In genomic region chr13:64033921-64034320, GRCm38 (mm10) we compare ENCODE assay signal across 29 mouse cellular contexts. TPM values are rescaled to one million over a fixed set of nuclear protein-coding genes. Genes with fewer than 3 reads are reported as not detected.
A peak's percentile ranks its signal among the peaks of the same experiment; 100 is the strongest.
DNase-seq lines count a peak whose midpoint lies in the region; ATAC-seq and TF ChIP-seq lines count a peak whose summit lies in the region.
"Had no signal": no experiment of that assay in that cellular context is flagged by ENCODE, and none has a peak within 500 bp of the region (broad histone marks: within the 10 kb centered on the region; RNA-seq: fewer than 3 reads in every experiment).

No protein-coding gene starts in this region.

- 54% methylated on average over 6 of the region's 6 CpGs for WGBS in liver, adult 2 months
- 76% methylated on average over 6 of the region's 6 CpGs for WGBS in liver, embryonic 11.5 days
- 55% methylated on average over 6 of the region's 6 CpGs for WGBS in lung, embryonic 15.5 days
- 84% methylated on average over 6 of the region's 6 CpGs for WGBS in lung, adult 2 months
- 69% methylated on average over 6 of the region's 6 CpGs for WGBS in lung, postnatal 0 days

- H3K36me3 ChIP-seq in liver, adult 2 months (ENCODE audit: control insufficient read depth, insufficient read depth, low read length): no peaks in the 10 kb centered on the region
- H3K36me3 ChIP-seq in liver, embryonic 11.5 days (ENCODE audit: control insufficient read depth, insufficient read depth, low read length): no peaks in the 10 kb centered on the region
- no peaks in the 10 kb centered on the region for H3K36me3 ChIP-seq in lung, embryonic 15.5 days
- no peaks in the 10 kb centered on the region for H3K36me3 ChIP-seq in lung, postnatal 0 days (ENCODE audit: insufficient read depth, low read length)
- H3K36me3 ChIP-seq: embryonic facial prominence, embryonic 13.5 days; embryonic facial prominence, embryonic 15.5 days; forebrain, embryonic 10.5 days; forebrain, embryonic 12.5 days; G1E had no signal

- H3K4me3 ChIP-seq in liver, adult 2 months (ENCODE audit: insufficient read depth, low read depth, low read length): no peak overlapping the region
- H3K4me3 ChIP-seq in liver, embryonic 11.5 days (ENCODE audit: low read depth, low read length): no peak overlapping the region
- H3K4me3 ChIP-seq in lung, embryonic 15.5 days: no peak overlapping the region
- H3K4me3 ChIP-seq in lung, adult 2 months (replicated peaks; ENCODE audit: extremely low read depth, low read depth, low read length): no peak overlapping the region
- no peak overlapping the region for H3K4me3 ChIP-seq in lung, postnatal 0 days (ENCODE audit: low read depth, low read length)
- H3K4me3 ChIP-seq: embryonic facial prominence, embryonic 13.5 days; embryonic facial prominence, embryonic 15.5 days; erythroblast, embryonic 14.5 days; forebrain, embryonic 10.5 days; forebrain, embryonic 12.5 days had no signal

- no peaks in the 10 kb centered on the region for H3K9me3 ChIP-seq in liver, embryonic 11.5 days (ENCODE audit: control insufficient read depth, low read length)
- no peaks in the 10 kb centered on the region for H3K9me3 ChIP-seq in lung, embryonic 15.5 days
- no peaks in the 10 kb centered on the region for H3K9me3 ChIP-seq in lung, postnatal 0 days (ENCODE audit: low read length)
- H3K9me3 ChIP-seq: embryonic facial prominence, embryonic 13.5 days; embryonic facial prominence, embryonic 15.5 days; forebrain, embryonic 10.5 days; forebrain, embryonic 12.5 days; G1E had no signal

- no peak for TF ChIP-seq EP300 in lung, postnatal 0 days (IDR thresholded peaks at IDR 0.05)

- no peak for TF ChIP-seq POLR2A in liver, adult 2 months (IDR thresholded peaks at IDR 0.05; ENCODE audit: extremely low read depth, insufficient read depth, low read length)
- TF ChIP-seq POLR2A in lung, adult 2 months (IDR thresholded peaks at IDR 0.05; ENCODE audit: borderline replicate concordance, extremely low read depth, low read depth, low read length): no peak

- no peaks in the 10 kb centered on the region for H3K27me3 ChIP-seq in liver, adult 2 months (ENCODE audit: control insufficient read depth, insufficient read depth, low read length)
- no peaks in the 10 kb centered on the region for H3K27me3 ChIP-seq in liver, embryonic 11.5 days (replicated peaks; ENCODE audit: control insufficient read depth, insufficient read depth, low read length)
- no peaks in the 10 kb centered on the region for H3K27me3 ChIP-seq in lung, embryonic 15.5 days
- no peaks in the 10 kb centered on the region for H3K27me3 ChIP-seq in lung, postnatal 0 days (replicated peaks; ENCODE audit: insufficient read depth, low read length)
- H3K27me3 ChIP-seq: CH12.LX; embryonic facial prominence, embryonic 13.5 days; embryonic facial prominence, embryonic 15.5 days; Patski had no signal

- no peak overlapping the region; the same call in 1 of the 2 replicates for H3K27ac ChIP-seq in liver, adult 2 months (replicated peaks; ENCODE audit: insufficient read depth, low read depth, low read length)
- no peak overlapping the region for H3K27ac ChIP-seq in liver, embryonic 11.5 days (ENCODE audit: low read depth, low read length)
- H3K27ac ChIP-seq in lung, embryonic 15.5 days: peak overlapping the region; percentile 20; the same call in 1 of the 2 replicates
- H3K27ac ChIP-seq in lung, postnatal 0 days (ENCODE audit: low read length): no peak overlapping the region
- H3K27ac ChIP-seq: embryonic facial prominence, embryonic 13.5 days; embryonic facial prominence, embryonic 15.5 days; forebrain, embryonic 10.5 days; forebrain, embryonic 12.5 days had no signal

- H3K79me2 ChIP-seq in liver, adult 2 months (ENCODE audit: control insufficient read depth, insufficient read depth, low read length): no peaks in the 10 kb centered on the region

- TF ChIP-seq CTCF in liver, adult 2 months (IDR thresholded peaks at IDR 0.05; ENCODE audit: low read depth, low read length): no peak
- TF ChIP-seq CTCF in lung, adult 2 months (IDR thresholded peaks at IDR 0.05; ENCODE audit: insufficient read depth, low read length): no peak
- no peak for TF ChIP-seq CTCF in lung, postnatal 0 days (IDR thresholded peaks at IDR 0.05)

- no peak overlapping the region for H3K9ac ChIP-seq in liver, adult 2 months (ENCODE audit: low read depth, low read length)
- no peak overlapping the region for H3K9ac ChIP-seq in liver, embryonic 11.5 days (ENCODE audit: low read depth, low read length)
- no peak overlapping the region for H3K9ac ChIP-seq in lung, embryonic 15.5 days
- H3K9ac ChIP-seq in lung, postnatal 0 days (replicated peaks; ENCODE audit: low read depth): no peak overlapping the region
- H3K9ac ChIP-seq: embryonic facial prominence, embryonic 13.5 days; embryonic facial prominence, embryonic 15.5 days; forebrain, embryonic 12.5 days had no signal

- peaks cover 10% of the 10 kb centered on the region for H3K4me1 ChIP-seq in liver, adult 2 months (ENCODE audit: control insufficient read depth, insufficient read depth, low read length)
- peaks cover 2% of the 10 kb centered on the region for H3K4me1 ChIP-seq in liver, embryonic 11.5 days (replicated peaks; ENCODE audit: control insufficient read depth, insufficient read depth, low read length)
- H3K4me1 ChIP-seq in lung, embryonic 15.5 days: peaks cover 49% of the 10 kb centered on the region
- H3K4me1 ChIP-seq in lung, adult 2 months (ENCODE audit: control insufficient read depth, insufficient read depth, low read length): no peaks in the 10 kb centered on the region
- no peaks in the 10 kb centered on the region for H3K4me1 ChIP-seq in lung, postnatal 0 days (ENCODE audit: insufficient read depth, low read depth, low read length)

- H3K4me2 ChIP-seq in liver, embryonic 11.5 days: no peak overlapping the region
- no peak overlapping the region for H3K4me2 ChIP-seq in lung, embryonic 15.5 days
- H3K4me2 ChIP-seq in lung, postnatal 0 days (replicated peaks; ENCODE audit: low read depth, low read length): no peak overlapping the region
- H3K4me2 ChIP-seq: embryonic facial prominence, embryonic 13.5 days; embryonic facial prominence, embryonic 15.5 days; forebrain, embryonic 12.5 days had no signal

- no peak for ATAC-seq in liver, embryonic 11.5 days (replicated peaks; ENCODE audit: low FRiP score)
- ATAC-seq in lung, embryonic 15.5 days (ENCODE audit: borderline replicate concordance, extremely low read depth, low FRiP score, low TSS enrichment): no peak
- no peak for ATAC-seq in lung, postnatal 0 days
- ATAC-seq: activated CD4-positive, CD25-positive, alpha-beta regulatory T cell, adult 4 months; CD4-positive, CD25-positive, alpha-beta regulatory T cell, adult 4 months; forebrain, embryonic 14.5 days; forebrain, embryonic 16.5 days; Patski had no signal

- peak; percentile 83 for DNase-seq in liver, adult 2 months (ENCODE audit: extremely low read depth, low read depth, low spot score)
- no peak for DNase-seq in liver, embryonic 11.5 days (ENCODE audit: low spot score)
- DNase-seq in lung, adult 2 months: no peak
- peak; percentile 26 for DNase-seq in lung, postnatal 0 days (ENCODE audit: low spot score)
- DNase-seq in lung, postnatal 4 days: no peak
- DNase-seq: adrenal gland, adult 8-10 months; adrenal gland, postnatal 14 days; adrenal gland, postnatal 36 days; B cell, adult 2 months; cerebellum, adult 11-12 months; cerebellum, adult 2 months; cerebellum, adult 9-10 months; cerebellum, postnatal 10 days; cerebellum, postnatal 25 days had no signal

RNA-seq across cellular contexts. Expression of gene Hsd17b3, which starts 55.1 kb away (rescaled TPM):
- not detected in 2 replicates for total RNA-seq in liver, adult 2 months (2014; rRNA removed)
- polyA plus RNA-seq in liver, adult 2 months (2012; rRNA removed): 0.39 TPM in 1 of 2 replicates, not detected in the other
- not detected in 2 replicates for polyA plus RNA-seq in liver, embryonic 11.5 days (2014; fragmentation: Nextera tagmentation; extraction: Ambion mirVana)
- polyA plus RNA-seq in lung, embryonic 15.5 days (2015; fragmentation: Nextera tagmentation; extraction: Ambion mirVana): not detected in 2 replicates
- not detected in 2 replicates for polyA plus RNA-seq in lung, adult 2 months (2012; rRNA removed)
- polyA plus RNA-seq in lung, postnatal 0 days (2015; fragmentation: Nextera tagmentation; extraction: Ambion mirVana): not detected in 2 replicates
- total RNA-seq: adrenal gland, postnatal 14 days; CH12.LX had no signal
- polyA plus RNA-seq: activated CD4-positive, CD25-positive, alpha-beta regulatory T cell, adult 4 months; CD4-positive, CD25-positive, alpha-beta regulatory T cell, adult 4 months; cerebellum, adult 2 months; cortical plate, adult 2 months; embryonic facial prominence, embryonic 11.5 days; embryonic facial prominence, embryonic 13.5 days; embryonic facial prominence, embryonic 15.5 days; erythroblast, embryonic 14.5 days; forebrain, embryonic 12.5 days; forebrain, embryonic 14.5 days; forebrain, embryonic 16.5 days; G1E; Patski had no signal

Comparison
In these comparisons a context has a peak if more than half of its experiments do, and no peak if none do; other contexts are left out.
1. DNase-seq: peak in liver, adult 2 months (single experiment) and lung, postnatal 0 days (single experiment); none in liver, embryonic 11.5 days (single experiment), lung, adult 2 months (single experiment) and lung, postnatal 4 days (0 of 2).